Mouse (Mus musculus) 416B (cell line): ENCODE results near the gene Dgkd.

Experiments
- DNase-seq: peaks from one replicate; pipeline ENCODE4 v3.0.0; 2011; ENCODE audit warnings: low read depth

Gene Dgkd

GRCm38 (mm10) chr1:87881726-87882125 is 28.6 kb downstream of the Dgkd start:
- no peak for DNase-seq

- no peak for DNase-seq
Measured at GRCm38 (mm10) chr1:87882554-87882953, 29.5 kb downstream of the Dgkd start.

- DNase-seq: peak; percentile 80
Measured at GRCm38 (mm10) chr1:87890960-87891359, 37.9 kb downstream of the Dgkd start.

GRCm38 (mm10) chr1:87891634-87892033 is 38.5 kb downstream of the Dgkd start:
- peak; percentile 27 for DNase-seq

- no peak for DNase-seq
Measured at GRCm38 (mm10) chr1:87892499-87892898, 39.4 kb downstream of the Dgkd start.

- DNase-seq: no peak
Measured at GRCm38 (mm10) chr1:87893414-87893813, 40.3 kb downstream of the Dgkd start.

- no peak for DNase-seq
Measured at GRCm38 (mm10) chr1:87896921-87897320, 43.8 kb downstream of the Dgkd start.

- DNase-seq: peak; percentile 75
Measured at GRCm38 (mm10) chr1:87899701-87900100, 46.6 kb downstream of the Dgkd start.

- DNase-seq: peak; percentile 91
Measured at GRCm38 (mm10) chr1:87900979-87901378, 47.9 kb downstream of the Dgkd start.

- DNase-seq: peak; percentile 65
Measured at GRCm38 (mm10) chr1:87902186-87902585, 49.1 kb downstream of the Dgkd start.

- peak; percentile 27 for DNase-seq
Measured at GRCm38 (mm10) chr1:87906361-87906956, 53.4 kb downstream of the Dgkd start.

GRCm38 (mm10) chr1:87908006-87908405 is 54.9 kb downstream of the Dgkd start:
- DNase-seq: no peak

- DNase-seq: no peak
Measured at GRCm38 (mm10) chr1:87908736-87909135, 55.6 kb downstream of the Dgkd start.

- no peak for DNase-seq
Measured at GRCm38 (mm10) chr1:87909565-87909964, 56.5 kb downstream of the Dgkd start.

- DNase-seq: peak; percentile 60
Measured at GRCm38 (mm10) chr1:87910428-87910827, 57.3 kb downstream of the Dgkd start.

GRCm38 (mm10) chr1:87913356-87913755 is 60.3 kb downstream of the Dgkd start:
- no peak for DNase-seq

GRCm38 (mm10) chr1:87917361-87917760 is 64.3 kb downstream of the Dgkd start:
- no peak for DNase-seq

- no peak for DNase-seq
Measured at GRCm38 (mm10) chr1:87918061-87918460, 65.0 kb downstream of the Dgkd start.

- no peak for DNase-seq
Measured at GRCm38 (mm10) chr1:87920056-87920614, 67.0 kb downstream of the Dgkd start.

- peak; percentile 63 for DNase-seq
Measured at GRCm38 (mm10) chr1:87922666-87923065, 69.6 kb downstream of the Dgkd start.

- DNase-seq: no peak
Measured at GRCm38 (mm10) chr1:87924888-87925287, 71.8 kb downstream of the Dgkd start.

- no peak for DNase-seq
Measured at GRCm38 (mm10) chr1:87929730-87930129, 76.6 kb downstream of the Dgkd start.

GRCm38 (mm10) chr1:87933051-87933450 is 80.0 kb downstream of the Dgkd start:
- DNase-seq: no peak

GRCm38 (mm10) chr1:87935095-87935494 is 82.0 kb downstream of the Dgkd start:
- peak; percentile 61 for DNase-seq
